Mouse (Mus musculus) small intestine, adult 2 months (tissue): Measurements from ENCODE around the gene P3h2. TPM values are rescaled to one million over a fixed set of nuclear protein-coding genes. Genes with fewer than 3 reads are reported as not detected.

ENCODE experiments used
- H3K27ac ChIP-seq: fragments of 200-500 bp; 2 replicates; pipeline ENCODE4 v1.5.1; 2012; ENCODE audit warnings: low read depth, low read length, control low read depth, inconsistent platforms; ENCODE audit not compliant: insufficient read depth
- H3K27me3 ChIP-seq: fragments of 200-500 bp; 2 replicates; pipeline ENCODE4 v1.6.1; 2012; ENCODE audit warnings: mild to moderate bottlenecking, moderate library complexity, low read length, inconsistent platforms; ENCODE audit not compliant: control insufficient read depth, insufficient read depth
- H3K36me3 ChIP-seq: fragments of 200-500 bp; 2 replicates; pipeline ENCODE4 v1.6.1; 2012; ENCODE audit warnings: mild to moderate bottlenecking, low read length, control low read depth, inconsistent platforms; ENCODE audit not compliant: control insufficient read depth, insufficient read depth
- H3K4me1 ChIP-seq: fragments of 200-500 bp; 2 replicates; pipeline ENCODE4 v1.6.1; 2012; ENCODE audit warnings: low read length, inconsistent platforms, mixed read lengths; ENCODE audit not compliant: control insufficient read depth, insufficient read depth, insufficient read length
- H3K4me3 ChIP-seq: fragments of 200-500 bp; 2 replicates; pipeline ENCODE4 v1.5.1; 2012; ENCODE audit warnings: low read depth, mild to moderate bottlenecking, control low read depth, inconsistent platforms, low read length, moderate library complexity
- CTCF ChIP-seq: fragments of 200-500 bp; IDR thresholded peaks from 2 replicates; pipeline ENCODE4 v1.5.1; 2012; ENCODE audit warnings: low read depth, mild to moderate bottlenecking, control low read depth, inconsistent platforms, low read length, moderate library complexity, mixed read lengths; ENCODE audit not compliant: insufficient replicate concordance, insufficient read length; ENCODE audit errors: extremely low read depth
- POLR2A ChIP-seq: fragments of 200-500 bp; IDR thresholded peaks from 2 replicates; pipeline ENCODE4 v1.6.1; 2012; ENCODE audit warnings: low read depth, mild to moderate bottlenecking, control low read depth, inconsistent platforms, low read length, moderate library complexity
- WGBS: fragments of 180-500 bp; shearing (Covaris S2); methylation state at CpG from one replicate; pipeline ENCODE4 v1.1.7; 2018; 5-methylcytosine and 5-hydroxymethylcytosine counted together
- polyA plus RNA-seq: library from polyadenylated mRNA; depleted of rRNA; stranded (reverse); fragments of >200 nt; gene quantifications from 2 replicates; pipeline ENCODE4 v1.2.3, GENCODE M21; 2012

The P3h2 gene
- polyA plus RNA-seq, 1 experiment, result 2.0 TPM

DNA sequence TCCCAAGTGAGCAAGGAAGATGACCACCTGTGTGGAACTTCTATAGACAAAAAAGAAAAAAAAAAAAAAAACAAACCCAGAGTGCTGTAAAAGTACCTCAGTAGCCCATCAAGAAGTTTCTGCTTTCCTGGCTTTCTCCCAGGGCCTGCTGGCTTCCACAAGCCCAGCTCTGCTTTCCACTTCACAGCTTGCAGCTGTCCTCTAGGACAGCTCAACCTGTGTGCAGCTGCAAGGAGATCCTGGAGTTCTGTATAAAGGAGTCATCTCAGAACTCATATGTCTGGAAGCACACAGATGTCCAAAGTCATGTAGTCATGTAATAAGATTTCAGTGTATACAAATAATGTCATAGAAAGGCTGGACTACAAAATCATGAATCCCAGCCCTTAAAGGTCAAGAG is 30.5 kb downstream of the P3h2 start:
- Histone ChIP-seq H3K4me3 (no peak overlapping the region), H3K36me3 (no peaks in the 10 kb centered on the region), H3K4me1 (no peaks in the 10 kb centered on the region), H3K27me3 (no peaks in the 10 kb centered on the region), H3K27ac (no peak overlapping the region)
- TF ChIP-seq CTCF (no peak), POLR2A (no peak)

DNA sequence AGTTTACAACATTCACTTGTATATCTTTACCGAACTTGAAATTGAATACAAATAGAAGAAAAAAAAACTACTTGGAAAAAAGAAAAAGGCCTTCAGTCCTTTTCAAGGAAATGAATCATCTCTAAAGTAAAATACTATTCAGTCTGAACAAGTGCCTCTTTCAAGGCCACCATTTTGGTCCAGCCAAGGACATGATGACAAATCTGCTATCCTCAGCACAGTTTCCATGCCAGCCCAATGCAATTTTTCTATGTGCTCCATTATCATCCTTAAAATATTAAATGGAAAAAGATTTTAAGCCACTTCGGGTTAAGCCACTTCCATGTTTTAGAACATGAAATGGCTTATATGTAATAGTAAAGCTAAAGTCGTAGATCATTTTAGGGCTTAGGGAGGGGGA is 35.2 kb downstream of the P3h2 start:
- H3K36me3 ChIP-seq, result no peaks in the 10 kb centered on the region
- H3K27ac ChIP-seq, result no peak overlapping the region
- H3K4me1 ChIP-seq, result no peaks in the 10 kb centered on the region
- TF ChIP-seq POLR2A (no peak), CTCF (no peak)
- WGBS, result 87% methylated on average over 3 of the region's 3 CpGs
- no peak overlapping the region for H3K4me3 ChIP-seq
- no peaks in the 10 kb centered on the region for H3K27me3 ChIP-seq

DNA sequence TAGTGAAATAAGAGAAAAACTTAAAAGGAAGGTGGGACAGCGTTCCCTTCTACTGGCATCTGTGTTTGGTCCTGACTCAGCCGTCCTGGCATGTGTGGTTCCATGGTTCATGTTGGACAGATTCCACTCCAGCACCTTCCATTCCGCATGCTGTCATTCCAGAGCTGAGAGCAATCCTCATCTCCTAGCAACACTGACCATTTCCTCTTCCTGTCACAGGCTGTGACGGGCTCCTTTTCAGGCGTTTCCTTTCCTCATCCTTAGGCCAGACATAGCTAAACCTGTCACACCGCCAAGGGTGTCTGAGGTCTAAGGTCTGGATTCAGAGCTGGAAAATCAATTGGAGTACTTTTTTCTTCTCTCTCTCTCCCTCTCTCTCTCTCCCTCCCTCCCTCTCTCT is 40.5 kb downstream of the P3h2 start:
- no peaks in the 10 kb centered on the region for H3K27me3 ChIP-seq
- no peaks in the 10 kb centered on the region for H3K36me3 ChIP-seq
- 49% methylated on average over 6 of the region's 6 CpGs for WGBS
- no peak overlapping the region for H3K27ac ChIP-seq
- H3K4me1 ChIP-seq, result no peaks in the 10 kb centered on the region
- TF ChIP-seq POLR2A (no peak), CTCF (no peak)
- H3K4me3 ChIP-seq, result no peak overlapping the region

DNA sequence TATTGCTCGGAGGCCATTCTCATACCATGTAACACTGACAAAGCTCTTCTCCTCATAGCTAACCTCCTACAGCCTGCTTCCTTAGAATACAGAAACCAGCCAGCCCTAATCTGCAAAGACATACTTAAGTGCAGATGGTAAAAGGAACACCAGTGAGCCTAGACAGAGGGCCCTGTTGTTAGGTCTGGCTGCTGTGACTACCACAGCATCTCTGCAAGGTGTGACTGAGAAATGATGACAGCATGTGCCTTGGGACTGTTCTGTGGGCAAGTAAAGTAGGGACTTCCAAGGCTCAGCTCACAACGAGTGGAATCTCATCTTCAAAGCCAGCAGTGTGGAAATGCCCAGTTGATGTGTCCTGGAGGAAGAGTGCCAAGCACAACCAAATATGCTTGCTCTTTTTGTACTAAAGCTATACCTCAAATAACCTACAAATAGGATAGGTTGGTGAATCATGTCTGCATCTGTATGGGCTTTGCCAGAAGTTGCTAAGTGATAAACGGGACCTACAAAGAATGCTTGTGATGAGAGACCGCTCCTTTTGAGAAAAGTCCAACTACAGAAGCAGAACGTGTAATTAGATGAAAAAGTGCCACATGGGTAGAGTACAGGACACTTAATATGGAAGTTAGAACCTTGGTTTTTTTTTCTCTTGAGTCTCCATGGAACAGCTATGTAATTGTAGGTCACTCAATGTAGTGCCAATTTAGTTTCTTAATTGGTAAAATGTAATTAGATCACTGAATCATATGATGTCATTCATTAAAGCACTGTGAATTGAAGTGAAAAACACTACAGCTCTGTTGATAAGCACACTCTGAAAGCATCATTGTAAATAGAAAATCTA is 45.1 kb downstream of the P3h2 start:
- 82% methylated on average over 5 of the region's 5 CpGs for WGBS
- TF ChIP-seq CTCF (no peak), POLR2A (no peak)
- H3K27me3 ChIP-seq, result no peaks in the 10 kb centered on the region
- H3K36me3 ChIP-seq, result no peaks in the 10 kb centered on the region
- no peak overlapping the region for H3K4me3 ChIP-seq
- no peak overlapping the region for H3K27ac ChIP-seq
- H3K4me1 ChIP-seq, result no peaks in the 10 kb centered on the region

DNA sequence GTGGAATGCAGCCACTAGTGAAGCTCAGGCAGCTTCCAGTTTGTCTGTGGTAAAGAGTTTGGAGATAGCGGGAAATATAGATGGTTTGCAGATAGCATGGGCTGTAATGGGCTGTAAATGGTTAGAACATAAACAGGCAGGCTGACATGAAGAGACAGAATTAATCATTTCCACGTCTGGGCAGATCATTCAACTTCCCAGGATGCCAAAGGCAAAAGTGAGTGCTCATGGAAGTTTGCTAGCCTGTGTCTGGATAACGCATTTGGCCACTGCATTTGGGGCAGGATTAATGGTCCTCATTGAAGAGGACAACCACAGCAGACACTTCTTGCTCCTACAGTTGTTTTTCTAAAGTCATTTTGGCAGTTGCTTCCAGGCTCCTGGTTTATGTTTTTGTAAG is 52.0 kb downstream of the P3h2 start:
- TF ChIP-seq CTCF, result no peak
- no peak for TF ChIP-seq POLR2A
- Histone ChIP-seq H3K4me3 (no peak overlapping the region), H3K4me1 (peaks cover 2% of the 10 kb centered on the region; the same call in 1 of the 2 replicates), H3K27me3 (no peaks in the 10 kb centered on the region), H3K36me3 (no peaks in the 10 kb centered on the region), H3K27ac (no peak overlapping the region)
- WGBS, result 39% methylated on average over 3 of the region's 3 CpGs

DNA sequence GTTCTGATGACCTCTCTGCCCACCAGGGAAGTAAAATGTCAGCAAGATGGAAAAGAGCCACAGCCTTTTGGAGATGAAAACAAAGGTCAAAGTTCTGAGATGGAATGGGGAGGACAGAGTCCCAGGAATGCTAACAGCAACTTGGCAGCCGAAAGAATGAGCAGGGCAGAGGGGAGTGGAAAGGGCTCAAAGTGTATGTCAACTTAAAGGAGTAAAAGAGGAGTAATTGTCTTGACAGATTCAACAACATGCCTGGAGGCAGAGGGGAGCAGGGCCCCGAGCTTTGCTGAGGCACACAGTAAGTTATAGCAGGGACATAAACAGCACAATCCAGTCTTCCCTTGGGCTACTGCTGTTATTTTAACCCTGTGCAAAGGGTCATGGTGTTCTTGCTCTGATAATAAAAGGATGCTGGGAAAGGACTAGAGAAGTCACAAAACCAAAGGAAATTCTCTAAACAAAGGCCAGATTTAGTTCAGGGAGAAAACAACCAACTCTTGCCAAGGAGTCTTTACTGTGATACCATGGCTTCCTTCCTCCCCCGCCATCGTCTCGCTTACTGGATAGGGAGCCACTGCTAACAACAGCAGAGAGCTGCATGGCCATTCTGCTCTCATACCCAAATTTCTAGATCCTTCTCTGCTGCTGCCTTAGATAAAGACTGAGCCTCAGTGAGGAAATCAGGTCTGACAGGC is 56.0 kb downstream of the P3h2 start:
- H3K36me3 ChIP-seq, result no peaks in the 10 kb centered on the region
- no peak overlapping the region for H3K4me3 ChIP-seq
- no peaks in the 10 kb centered on the region for H3K27me3 ChIP-seq
- 59% methylated on average over 5 of the region's 5 CpGs for WGBS
- peaks cover 2% of the 10 kb centered on the region; the same call in 1 of the 2 replicates for H3K4me1 ChIP-seq
- TF ChIP-seq POLR2A, result no peak
- TF ChIP-seq CTCF, result no peak
- no peak overlapping the region for H3K27ac ChIP-seq

DNA sequence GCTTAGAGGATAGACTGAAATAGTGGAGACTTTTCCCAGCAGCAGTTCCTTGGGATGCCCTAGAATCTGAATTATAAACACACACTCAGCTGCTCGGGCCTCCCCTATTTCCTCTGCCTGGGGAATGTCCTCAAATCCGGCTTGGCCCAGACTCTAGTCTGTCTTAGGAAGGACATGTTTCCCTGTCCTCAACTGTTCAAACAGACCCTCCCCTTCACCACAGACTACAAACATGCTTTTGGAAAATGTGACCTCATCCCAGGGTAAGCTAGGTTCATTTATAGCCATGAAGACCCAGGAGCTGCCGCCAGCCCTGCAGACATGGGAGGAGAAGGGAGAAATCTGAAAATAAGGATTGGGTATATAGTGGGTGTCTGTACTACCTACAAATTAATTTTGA is 57.7 kb downstream of the P3h2 start:
- 58% methylated on average over 3 of the region's 3 CpGs for WGBS
- no peaks in the 10 kb centered on the region for H3K36me3 ChIP-seq
- H3K27me3 ChIP-seq, result no peaks in the 10 kb centered on the region
- H3K27ac ChIP-seq, result no peak overlapping the region
- TF ChIP-seq POLR2A, result no peak
- H3K4me3 ChIP-seq, result no peak overlapping the region
- peaks cover 2% of the 10 kb centered on the region; the same call in 1 of the 2 replicates for H3K4me1 ChIP-seq
